8 mouse cellular contexts compared by ENCODE assay signal in genomic region chr4:82859131-82860125, GRCm38 (mm10). TPM values are rescaled to one million over a fixed set of nuclear protein-coding genes. Genes with fewer than 3 reads are reported as not detected.
DNase-seq lines count a peak whose midpoint lies in the region; ATAC-seq and TF ChIP-seq lines count a peak whose summit lies in the region.

Gene Zdhhc21, minus strand, starts transcription at chr4:82859958.

- TF ChIP-seq POLR2A in embryonic fibroblast, embryonic 13.5 days (IDR thresholded peaks at IDR 0.05; ENCODE audit: low read depth, low read length) = peak; percentile 61; the same call in 1 of the 2 replicates

- H3K27me3 ChIP-seq in heart, embryonic 13.5 days (replicated peaks) = no peaks in the 10 kb centered on the region
- H3K27me3 ChIP-seq in liver, embryonic 13.5 days = no peaks in the 10 kb centered on the region
- H3K27me3 ChIP-seq in stomach, embryonic 14.5 days (ENCODE audit: control insufficient read depth, insufficient read depth, low read length) = no peaks in the 10 kb centered on the region

- peak; percentile 83 for DNase-seq in A20 (ENCODE audit: low read depth, low spot score)
- DNase-seq in adrenal gland, postnatal 4 days (ENCODE audit: low spot score in 2 of 2) = peak; percentile 56 to 60
- DNase-seq in kidney, postnatal 10 days = peak; percentile 87
- DNase-seq in liver, embryonic 13.5 days = peak; percentile 60
- DNase-seq in natural killer cell, adult 2 months (ENCODE audit: low spot score in 2 of 2) = peak; percentile 54 to 64

- no peak for TF ChIP-seq CTCF in embryonic fibroblast, embryonic 13.5 days (IDR thresholded peaks at IDR 0.05; ENCODE audit: borderline replicate concordance, insufficient read depth, low read length)

- no peaks in the 10 kb centered on the region for H3K4me1 ChIP-seq in embryonic fibroblast, embryonic 13.5 days (ENCODE audit: control insufficient read depth, insufficient read depth, low read length)
- H3K4me1 ChIP-seq in heart, embryonic 13.5 days = peaks cover 22% of the 10 kb centered on the region
- peaks cover 13% of the 10 kb centered on the region for H3K4me1 ChIP-seq in liver, embryonic 13.5 days (replicated peaks)
- no peaks in the 10 kb centered on the region for H3K4me1 ChIP-seq in stomach, embryonic 14.5 days (ENCODE audit: control insufficient read depth, insufficient read depth, low read length)

- H3K4me2 ChIP-seq in heart, embryonic 13.5 days = peak within 1 kb of the TSS; percentile 74
- H3K4me2 ChIP-seq in liver, embryonic 13.5 days = peak within 1 kb of the TSS; percentile 79
- H3K4me2 ChIP-seq in stomach, embryonic 14.5 days (replicated peaks; ENCODE audit: low read depth, low read length) = peak within 1 kb of the TSS; percentile 67

- peak within 1 kb of the TSS; percentile 93 for H3K9ac ChIP-seq in heart, embryonic 13.5 days
- H3K9ac ChIP-seq in liver, embryonic 13.5 days = peak within 1 kb of the TSS; percentile 77
- peak within 1 kb of the TSS; percentile 78 for H3K9ac ChIP-seq in stomach, embryonic 14.5 days (replicated peaks; ENCODE audit: low read depth, low read length)

- WGBS in heart, embryonic 13.5 days = under 1% methylated on average over 82 of the region's 82 CpGs
- 1% methylated on average over 70 of the region's 82 CpGs for WGBS in liver, embryonic 13.5 days (ENCODE audit: insufficient replicate concordance)
- under 1% methylated on average over 75 of the region's 82 CpGs for WGBS in stomach, embryonic 14.5 days

- no peak within 1 kb of the TSS for H3K27ac ChIP-seq in embryonic fibroblast, embryonic 13.5 days (ENCODE audit: insufficient read depth, low read length)
- H3K27ac ChIP-seq in heart, embryonic 13.5 days (replicated peaks) = peak within 1 kb of the TSS; percentile 76
- peak within 1 kb of the TSS; percentile 13; the same call in 1 of the 2 replicates for H3K27ac ChIP-seq in liver, embryonic 13.5 days
- peak within 1 kb of the TSS; percentile 71; the same call in 1 of the 2 replicates for H3K27ac ChIP-seq in stomach, embryonic 14.5 days (ENCODE audit: low read length)

- no peaks in the 10 kb centered on the region for H3K9me3 ChIP-seq in heart, embryonic 13.5 days
- no peaks in the 10 kb centered on the region for H3K9me3 ChIP-seq in liver, embryonic 13.5 days (replicated peaks)
- H3K9me3 ChIP-seq in stomach, embryonic 14.5 days (ENCODE audit: control insufficient read depth, low read depth, low read length) = no peaks in the 10 kb centered on the region

- no peaks in the 10 kb centered on the region for H3K36me3 ChIP-seq in heart, embryonic 13.5 days
- H3K36me3 ChIP-seq in liver, embryonic 13.5 days = no peaks in the 10 kb centered on the region
- no peaks in the 10 kb centered on the region for H3K36me3 ChIP-seq in stomach, embryonic 14.5 days (ENCODE audit: control insufficient read depth, insufficient read depth, low read length)

- peak; percentile 72 for ATAC-seq in heart, embryonic 13.5 days (ENCODE audit: extremely low read depth, insufficient number of reproducible peaks, low FRiP score, low TSS enrichment)
- ATAC-seq in liver, embryonic 13.5 days (ENCODE audit: low read depth) = peak; percentile 87
- ATAC-seq in stomach, embryonic 14.5 days (ENCODE audit: insufficient number of reproducible peaks, insufficient read depth, low FRiP score, low read depth) = peak; percentile 93

- peak within 1 kb of the TSS; percentile 84 for H3K4me3 ChIP-seq in embryonic fibroblast, embryonic 13.5 days (ENCODE audit: insufficient read depth, low read length)
- H3K4me3 ChIP-seq in heart, embryonic 13.5 days = peak within 1 kb of the TSS; percentile 92
- peak within 1 kb of the TSS; percentile 78 for H3K4me3 ChIP-seq in liver, embryonic 13.5 days (replicated peaks)
- peak within 1 kb of the TSS; percentile 84 for H3K4me3 ChIP-seq in stomach, embryonic 14.5 days (ENCODE audit: low read depth, low read length)

RNA-seq across cellular contexts. Expression of gene Zdhhc21, which starts in this region (rescaled TPM):
- 10 to 100 TPM; 23.2 to 25.0 TPM for total RNA-seq in adrenal gland, postnatal 4 days (2021)
- 17.7 and 23.3 TPM in 2 replicates for polyA plus RNA-seq in embryonic fibroblast, embryonic 13.5 days (2011; ENCODE audit: insufficient read length, low read depth, missing spikeins)
- polyA plus RNA-seq in heart, embryonic 13.5 days (2015; fragmentation: Nextera tagmentation; extraction: Ambion mirVana) = 8.5 and 9.1 TPM in 2 replicates
- polyA plus RNA-seq in liver, embryonic 13.5 days (2015; fragmentation: Nextera tagmentation; extraction: Ambion mirVana) = 4.4 and 6.2 TPM in 2 replicates
- polyA plus RNA-seq in stomach, embryonic 14.5 days (2014; fragmentation: Nextera tagmentation; extraction: Ambion mirVana) = 20.2 and 20.8 TPM in 2 replicates
